Mouse (Mus musculus): ENCODE measurements around the gene Klhl36. TPM values are rescaled to one million over a fixed set of nuclear protein-coding genes. Genes with fewer than 3 reads are reported as not detected.
A peak's percentile ranks its signal among the peaks of the same experiment; 100 is the strongest.

The Klhl36 gene
- total RNA-seq, 2 experiments from 2014 or later: 0.71 to 1.1 TPM

GRCm38 (mm10) chr8:119904323-119904911, 42.4 kb downstream of the Klhl36 start:
- Histone ChIP-seq H3K27ac (no peak overlapping the region), H3K4me3 (no peak overlapping the region)
- intact Hi-C loops (cut with DNase I): no loop called here
- DNase-seq: no peak
- no peak for TF ChIP-seq CTCF (IDR thresholded peaks at IDR 0.05)

- no peak for DNase-seq
- intact Hi-C loops (cut with DNase I): no loop called here
- no peak for TF ChIP-seq CTCF (IDR thresholded peaks at IDR 0.05)
- H3K27ac ChIP-seq: peak within 1 kb of the TSS; percentile 97
- H3K4me3 ChIP-seq: peak within 1 kb of the TSS; percentile 89
These were observed 48.0 kb downstream of the Klhl36 start, which contains the start of gene Usp10 for GRCm38 (mm10) chr8:119909944-119910546. Gene Usp10 (plus strand): TSS chr8:119910360.

- intact Hi-C loops (cut with DNase I): no loop called here
- peak; percentile 93 for DNase-seq
- Histone ChIP-seq H3K4me3 (peak within 1 kb of the TSS; percentile 89), H3K27ac (peak within 1 kb of the TSS; percentile 97)
- no peak for TF ChIP-seq CTCF (IDR thresholded peaks at IDR 0.05)
These were observed 48.6 kb downstream of the Klhl36 start, which contains the start of gene Gm20388 for GRCm38 (mm10) chr8:119910547-119911257. Gene Gm20388 (plus strand): TSS chr8:119910841.

- no peak for TF ChIP-seq CTCF (IDR thresholded peaks at IDR 0.05)
- H3K27ac ChIP-seq: peak overlapping the region; percentile 97
- H3K4me3 ChIP-seq: peak overlapping the region; percentile 89
- DNase-seq: no peak
- intact Hi-C loops (cut with DNase I): no loop called here
These were observed 49.3 kb downstream of the Klhl36 start for GRCm38 (mm10) chr8:119911258-119911962.

- intact Hi-C loops (cut with DNase I): no loop called here
- no peak for TF ChIP-seq CTCF (IDR thresholded peaks at IDR 0.05)
- no peak for DNase-seq
- H3K4me3 ChIP-seq: no peak overlapping the region
- no peak overlapping the region for H3K27ac ChIP-seq
These were observed 50.6 kb downstream of the Klhl36 start for GRCm38 (mm10) chr8:119912643-119913042.

- DNase-seq: no peak
- no peak overlapping the region for H3K4me3 ChIP-seq
- TF ChIP-seq CTCF (IDR thresholded peaks at IDR 0.05): no peak
- no peak overlapping the region for H3K27ac ChIP-seq
- intact Hi-C loops (cut with DNase I): no loop called here
These were observed 51.1 kb downstream of the Klhl36 start for GRCm38 (mm10) chr8:119913181-119913580.

GRCm38 (mm10) chr8:119914161-119914560, 52.1 kb downstream of the Klhl36 start:
- intact Hi-C loops (cut with DNase I): no loop called here
- Histone ChIP-seq H3K27ac (no peak overlapping the region), H3K4me3 (no peak overlapping the region)
- TF ChIP-seq CTCF (IDR thresholded peaks at IDR 0.05): no peak
- DNase-seq: no peak

- H3K4me3 ChIP-seq: no peak overlapping the region
- no peak for TF ChIP-seq CTCF (IDR thresholded peaks at IDR 0.05)
- intact Hi-C loops (cut with DNase I): no loop called here
- no peak for DNase-seq
- H3K27ac ChIP-seq: no peak overlapping the region
These were observed 53.2 kb downstream of the Klhl36 start for GRCm38 (mm10) chr8:119915298-119915697.

GRCm38 (mm10) chr8:119916237-119916892, 54.3 kb downstream of the Klhl36 start:
- H3K27ac ChIP-seq: peak overlapping the region; percentile 12

GRCm38 (mm10) chr8:119917415-119917814, 55.3 kb downstream of the Klhl36 start:
- intact Hi-C loops (cut with DNase I): no loop called here
- H3K27ac ChIP-seq: no peak overlapping the region
- H3K4me3 ChIP-seq: no peak overlapping the region
- DNase-seq: no peak
- TF ChIP-seq CTCF (IDR thresholded peaks at IDR 0.05): no peak

More at GRCm38 (mm10) chr8:119916237-119916892, 54.3 kb downstream of the Klhl36 start:
- H3K4me3 ChIP-seq: no peak overlapping the region
- intact Hi-C loops (cut with DNase I): no loop called here
- no peak for TF ChIP-seq CTCF (IDR thresholded peaks at IDR 0.05)
- no peak for DNase-seq

GRCm38 (mm10) chr8:119918155-119918567, 56.1 kb downstream of the Klhl36 start:
- no peak for DNase-seq

GRCm38 (mm10) chr8:119923259-119923658, 61.2 kb downstream of the Klhl36 start:
- H3K4me3 ChIP-seq: no peak overlapping the region
- no peak for DNase-seq
- intact Hi-C loops (cut with DNase I): loop anchor here (10.0 kb wide), 1 partner anchor 228 kb away; no protein-coding TSS in a partner anchor
- H3K27ac ChIP-seq: no peak overlapping the region
- no peak for TF ChIP-seq CTCF (IDR thresholded peaks at IDR 0.05)

More at GRCm38 (mm10) chr8:119918155-119918567, 56.1 kb downstream of the Klhl36 start:
- TF ChIP-seq CTCF (IDR thresholded peaks at IDR 0.05): no peak
- Histone ChIP-seq H3K4me3 (no peak overlapping the region), H3K27ac (no peak overlapping the region)
- intact Hi-C loops (cut with DNase I): no loop called here
